Mouse (Mus musculus) midbrain, embryonic 15.5 days (tissue): Measurements from ENCODE around the gene Pop5. TPM values are rescaled to one million over a fixed set of nuclear protein-coding genes. Genes with fewer than 3 reads are reported as not detected.

Experiments used
- ATAC-seq: fragments of 200-750 bp; cut with Nextera tagmentation; replicated peaks from 2 replicates; pipeline ENCODE4 v1.8.0; 2017; ENCODE audit warnings: moderate TSS enrichment
- H3K27ac ChIP-seq: fragments of 300-500 bp; sonication (generic); 2 replicates; pipeline ENCODE4 v1.5.1; 2015; ENCODE audit warnings: mild to moderate bottlenecking, inconsistent platforms
- H3K27me3 ChIP-seq: fragments of 300-500 bp; sonication (generic); replicated peaks from 2 replicates; pipeline ENCODE4 v1.6.1; 2015; ENCODE audit warnings: inconsistent platforms
- H3K36me3 ChIP-seq: fragments of 300-500 bp; sonication (generic); replicated peaks from 2 replicates; pipeline ENCODE4 v1.6.1; 2015; ENCODE audit warnings: inconsistent platforms
- H3K4me1 ChIP-seq: fragments of 300-500 bp; sonication (generic); 2 replicates; pipeline ENCODE4 v1.6.1; 2015; ENCODE audit warnings: inconsistent platforms
- H3K4me2 ChIP-seq: fragments of 300-500 bp; sonication (generic); 2 replicates; pipeline ENCODE4 v1.6.1; 2015; ENCODE audit warnings: inconsistent platforms, mild to moderate bottlenecking, moderate library complexity
- H3K4me3 ChIP-seq: fragments of 300-500 bp; sonication (generic); 2 replicates; pipeline ENCODE4 v1.5.1; 2015; ENCODE audit warnings: mild to moderate bottlenecking, inconsistent platforms
- H3K9ac ChIP-seq: fragments of 300-500 bp; sonication (generic); 2 replicates; pipeline ENCODE4 v1.6.1; 2015; ENCODE audit warnings: mild to moderate bottlenecking, inconsistent platforms
- H3K9me3 ChIP-seq: fragments of 300-500 bp; sonication (generic); 2 replicates; pipeline ENCODE4 v1.6.1; 2016; ENCODE audit warnings: inconsistent platforms
- WGBS: fragments of 180-500 bp; shearing (Covaris S2); methylation state at CpG from one replicate; pipeline ENCODE4 v1.1.7; 2015; ENCODE audit warnings: mixed read lengths; 5-methylcytosine and 5-hydroxymethylcytosine counted together
- polyA plus RNA-seq: library from polyadenylated mRNA; unstranded; fragments of >200 nt; fragmentation: Nextera tagmentation; extraction: Ambion mirVana; gene quantifications from 2 replicates; pipeline ENCODE4 v1.2.1, GENCODE M21; 2015

The Pop5 gene
- polyA plus RNA-seq, 1 experiment from 2014 or later, result 93.6 TPM

DNA sequence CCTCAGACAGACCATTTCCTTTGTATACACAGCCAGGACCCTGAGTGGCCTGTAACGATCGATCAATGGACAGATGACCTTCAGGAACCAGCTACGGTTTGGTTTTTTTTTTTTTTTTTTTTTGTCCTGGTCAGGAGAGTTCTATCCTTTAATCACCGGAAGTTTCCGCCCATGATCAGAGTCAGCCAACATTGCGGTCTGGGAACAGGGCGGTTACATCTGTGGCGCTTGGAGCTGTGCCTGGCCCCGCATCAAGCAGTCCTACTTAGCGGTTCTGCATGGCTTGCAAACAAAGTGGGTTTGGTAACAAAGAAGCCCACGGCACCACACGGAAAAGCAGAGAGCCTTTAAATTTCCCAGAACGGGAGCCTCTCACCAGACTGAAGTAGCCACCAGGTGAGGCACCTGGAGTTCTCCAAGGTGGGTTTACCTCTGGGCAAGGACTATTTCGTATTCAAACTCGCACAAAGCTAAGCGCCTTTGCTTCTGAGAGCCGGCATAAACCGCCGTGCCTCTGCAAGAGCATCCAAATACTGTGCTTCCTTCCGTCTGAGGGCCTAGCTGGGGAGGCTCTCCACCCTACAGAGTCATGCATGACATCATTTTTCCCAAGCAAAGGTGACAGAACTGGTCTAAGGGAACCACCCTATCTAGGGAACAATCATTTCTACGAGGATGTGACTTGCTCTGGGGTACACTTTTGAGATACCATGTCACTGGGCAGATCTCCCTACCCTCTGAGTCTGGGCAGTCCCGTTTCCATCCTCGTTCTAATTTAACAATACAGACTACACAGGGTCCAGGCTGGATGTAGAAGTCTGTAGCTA lies 31.7 kb upstream of the Pop5 start:
- Histone ChIP-seq H3K27ac (peak overlapping the region; percentile 39; the same call in 1 of the 2 replicates), H3K9me3 (no peaks in the 10 kb centered on the region), H3K36me3 (no peaks in the 10 kb centered on the region), H3K27me3 (0 out of 2 replicates have a peak, but pooled peaks cover 5% of the 10 kb centered on the region), H3K4me3 (peak overlapping the region; percentile 15; the same call in 1 of the 2 replicates), H3K4me1 (peaks cover 19% of the 10 kb centered on the region), H3K4me2 (peak overlapping the region; percentile 48), H3K9ac (peak overlapping the region; percentile 23; the same call in 1 of the 2 replicates)
- 12% methylated on average over 23 of the region's 23 CpGs for WGBS
- ATAC-seq, result peak; percentile 50; the same call in 1 of the 2 replicates

DNA sequence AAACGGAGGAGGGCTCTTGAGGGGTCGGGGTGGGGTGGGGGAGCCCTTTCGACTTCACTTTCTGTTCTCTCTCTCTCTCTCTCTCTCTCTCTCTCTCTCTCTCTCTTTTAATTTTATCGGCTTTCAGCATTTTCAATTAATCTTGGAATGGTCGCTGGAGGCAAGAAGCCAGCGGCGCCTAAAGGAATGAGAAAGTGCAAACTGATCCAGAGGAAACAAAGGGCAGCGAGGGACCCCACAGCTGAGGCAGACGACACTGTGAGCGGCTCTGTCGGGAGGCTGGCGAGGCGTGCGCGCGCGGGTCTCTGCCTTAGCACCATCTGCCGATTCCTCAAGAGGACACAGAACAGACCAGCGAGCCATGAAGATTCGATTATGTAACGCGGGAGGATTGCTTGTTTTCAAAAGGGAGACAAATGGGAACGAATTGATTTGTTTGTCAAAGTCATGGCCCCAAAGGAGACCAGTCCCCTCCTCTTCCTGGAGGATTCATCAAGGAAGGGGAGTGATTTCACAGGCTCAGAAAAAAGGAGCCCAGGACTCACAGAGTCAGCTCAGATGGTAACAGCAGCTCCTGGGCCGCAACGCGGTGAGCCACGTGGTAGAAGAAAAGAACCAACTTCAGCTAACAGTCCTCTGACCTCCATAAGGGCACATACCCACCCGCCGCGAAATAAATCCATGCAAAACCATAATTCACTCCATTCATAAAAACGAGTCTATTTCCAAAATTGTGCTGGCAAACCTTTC lies 30.9 kb upstream of the Pop5 start:
- Histone ChIP-seq H3K4me3 (peak overlapping the region; percentile 15), H3K9me3 (no peaks in the 10 kb centered on the region), H3K36me3 (no peaks in the 10 kb centered on the region), H3K27ac (peak overlapping the region; percentile 39), H3K9ac (peak overlapping the region; percentile 23; the same call in 1 of the 2 replicates), H3K4me1 (peaks cover 19% of the 10 kb centered on the region), H3K27me3 (0 out of 2 replicates have a peak, but pooled peaks cover 5% of the 10 kb centered on the region), H3K4me2 (peak overlapping the region; percentile 48)
- ATAC-seq, result peak; percentile 81
- 2% methylated on average over 31 of the region's 31 CpGs for WGBS

DNA sequence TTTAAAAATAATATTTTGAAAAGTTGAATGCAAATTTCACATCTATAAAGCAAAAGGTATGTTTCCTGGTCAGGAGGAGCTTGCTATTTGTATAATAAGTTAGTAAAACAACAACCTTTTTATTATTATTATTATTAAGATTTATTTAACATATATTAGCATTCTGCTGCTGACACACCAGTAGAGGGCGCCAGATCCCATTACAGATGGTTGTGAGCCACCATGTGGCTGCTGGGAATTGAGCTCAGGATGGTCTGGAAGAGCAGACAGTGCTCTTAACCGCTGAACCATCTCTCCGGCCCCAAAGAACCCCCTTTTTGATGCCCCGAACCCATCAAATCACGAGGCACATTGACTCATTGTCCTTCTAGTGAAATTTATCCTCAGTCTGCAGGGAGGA lies 28.4 kb upstream of the Pop5 start:
- H3K27me3 ChIP-seq, result 0 out of 2 replicates have a peak, but pooled peaks cover 5% of the 10 kb centered on the region
- no peak overlapping the region for H3K9ac ChIP-seq
- no peaks in the 10 kb centered on the region for H3K36me3 ChIP-seq
- no peaks in the 10 kb centered on the region for H3K9me3 ChIP-seq
- H3K4me1 ChIP-seq, result peaks cover 19% of the 10 kb centered on the region
- H3K27ac ChIP-seq, result no peak overlapping the region
- H3K4me3 ChIP-seq, result no peak overlapping the region
- ATAC-seq, result no peak
- H3K4me2 ChIP-seq, result no peak overlapping the region
- 60% methylated on average over 5 of the region's 5 CpGs for WGBS

DNA sequence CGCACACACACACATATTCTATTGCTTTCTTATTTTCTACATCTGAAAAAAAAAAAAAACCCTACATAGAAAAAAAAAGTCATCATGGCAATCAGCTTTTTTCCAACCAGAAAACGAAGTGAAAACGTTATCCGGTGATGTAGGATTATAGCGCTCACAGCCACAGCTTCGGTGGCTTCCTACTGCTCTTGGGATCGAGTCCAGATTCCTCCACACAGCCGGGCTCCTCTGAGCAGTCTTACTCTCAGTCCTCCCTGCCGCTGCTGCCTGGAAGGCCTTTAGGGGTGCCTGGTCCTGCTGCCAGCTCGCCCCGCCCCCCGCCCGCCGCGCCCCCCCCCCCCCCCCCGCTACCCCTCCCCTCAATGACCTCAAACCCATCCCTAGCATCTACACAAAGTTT lies 27.7 kb upstream of the Pop5 start:
- H3K36me3 ChIP-seq, result no peaks in the 10 kb centered on the region
- 12% methylated on average over 9 of the region's 16 CpGs for WGBS
- H3K9ac ChIP-seq, result no peak overlapping the region
- H3K4me3 ChIP-seq, result no peak overlapping the region
- peaks cover 5% of the 10 kb centered on the region; the same call in 1 of the 2 replicates for H3K27me3 ChIP-seq
- no peak overlapping the region for H3K27ac ChIP-seq
- H3K4me1 ChIP-seq, result peaks cover 19% of the 10 kb centered on the region
- no peak overlapping the region for H3K4me2 ChIP-seq
- no peak for ATAC-seq
- no peaks in the 10 kb centered on the region for H3K9me3 ChIP-seq

DNA sequence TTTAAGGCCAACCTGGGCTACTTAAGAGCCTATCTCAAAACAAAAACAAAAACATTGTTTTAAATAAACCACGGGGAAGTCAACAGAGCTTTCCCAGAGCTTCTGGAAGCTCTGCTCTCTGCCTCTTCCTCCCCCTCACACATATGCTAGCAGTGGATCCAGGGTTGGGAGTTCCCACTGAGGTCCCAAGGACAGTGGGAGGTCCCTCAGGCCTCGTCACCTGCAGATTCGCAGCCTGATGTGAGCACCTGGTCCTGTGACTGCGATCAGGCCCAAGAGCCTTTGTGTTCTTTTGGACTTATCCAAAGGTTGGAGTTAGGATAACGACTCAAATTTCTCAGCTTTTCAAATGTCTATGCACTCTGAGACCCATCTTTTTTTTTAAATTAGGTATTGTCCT lies 27.0 kb upstream of the Pop5 start:
- Histone ChIP-seq H3K9me3 (no peaks in the 10 kb centered on the region), H3K27me3 (peaks cover 5% of the 10 kb centered on the region; the same call in 1 of the 2 replicates), H3K27ac (no peak overlapping the region), H3K4me2 (no peak overlapping the region), H3K36me3 (no peaks in the 10 kb centered on the region), H3K9ac (no peak overlapping the region), H3K4me3 (no peak overlapping the region), H3K4me1 (peaks cover 17% of the 10 kb centered on the region)
- no peak for ATAC-seq
- WGBS, result 75% methylated on average over 5 of the region's 5 CpGs

DNA sequence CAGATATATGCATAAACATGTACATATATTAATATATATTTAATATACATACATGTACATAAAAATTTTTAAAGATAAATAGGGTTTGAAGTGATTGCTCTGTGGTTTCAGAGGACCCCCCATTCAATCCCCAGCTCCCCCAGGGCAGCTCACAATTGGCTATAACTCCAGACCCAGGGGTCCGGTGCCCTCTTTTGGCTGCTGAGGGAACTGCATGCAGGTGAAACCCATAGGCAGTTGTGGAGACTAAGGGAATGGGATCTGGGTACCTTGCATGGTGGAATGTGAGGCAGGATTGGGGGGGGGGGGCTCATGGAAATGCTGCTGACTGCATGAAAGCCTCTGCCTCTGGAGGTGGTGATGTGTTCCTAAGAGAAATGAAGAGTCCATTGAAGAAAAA lies 25.3 kb upstream of the Pop5 start:
- H3K4me3 ChIP-seq, result no peak overlapping the region
- no peaks in the 10 kb centered on the region for H3K9me3 ChIP-seq
- no peak overlapping the region for H3K27ac ChIP-seq
- no peak overlapping the region for H3K9ac ChIP-seq
- H3K4me1 ChIP-seq, result peaks cover 3% of the 10 kb centered on the region
- ATAC-seq, result no peak
- peaks cover 5% of the 10 kb centered on the region; the same call in 1 of the 2 replicates for H3K27me3 ChIP-seq
- no peaks in the 10 kb centered on the region for H3K36me3 ChIP-seq
- WGBS, result 15% methylated on average over 1 of the region's 1 CpGs
- H3K4me2 ChIP-seq, result no peak overlapping the region

DNA sequence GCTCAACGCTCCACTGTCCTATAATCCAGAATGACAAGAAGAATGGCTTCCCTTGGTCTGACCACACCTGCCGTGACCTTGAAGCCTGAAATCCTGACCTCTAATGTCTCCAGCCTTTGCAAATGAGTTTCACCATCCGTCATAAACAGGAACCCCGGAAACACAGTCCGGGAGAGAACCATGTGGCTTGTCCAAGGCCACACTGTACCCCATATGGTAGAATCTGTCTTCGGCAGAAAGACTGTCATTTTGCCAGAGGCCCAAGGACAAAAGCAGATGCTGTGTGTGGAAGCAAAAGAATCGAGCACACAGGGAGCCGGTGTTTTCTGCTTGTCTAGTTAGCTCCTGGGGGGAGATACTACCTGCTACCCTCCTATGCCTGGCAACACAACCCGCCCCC lies 23.2 kb upstream of the Pop5 start:
- Histone ChIP-seq H3K27ac (no peak overlapping the region), H3K27me3 (peaks cover 5% of the 10 kb centered on the region; the same call in 1 of the 2 replicates), H3K4me1 (peaks cover 5% of the 10 kb centered on the region), H3K4me2 (no peak overlapping the region), H3K9ac (no peak overlapping the region), H3K36me3 (no peaks in the 10 kb centered on the region), H3K9me3 (no peaks in the 10 kb centered on the region), H3K4me3 (no peak overlapping the region)
- ATAC-seq, result no peak
- 75% methylated on average over 9 of the region's 9 CpGs for WGBS

DNA sequence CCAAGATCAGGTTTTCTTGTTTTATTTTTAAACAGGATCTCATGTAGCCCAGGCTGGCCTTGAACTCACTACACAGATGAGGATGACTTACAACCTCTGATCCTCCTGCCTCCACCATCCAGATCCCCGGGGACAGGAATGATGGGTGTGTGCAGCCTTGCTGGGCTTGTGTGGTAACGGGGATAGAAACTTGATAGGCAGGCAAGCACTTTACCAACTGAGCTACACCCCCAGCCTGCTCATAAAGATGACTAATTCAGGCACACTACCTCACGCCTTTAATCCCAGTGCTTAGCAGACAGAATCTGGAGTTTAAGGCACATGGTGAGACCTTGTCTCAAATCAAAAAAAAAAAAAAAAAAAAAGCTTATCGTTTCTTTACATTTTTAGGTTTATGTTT lies 22.8 kb upstream of the Pop5 start:
- peaks cover 5% of the 10 kb centered on the region for H3K4me1 ChIP-seq
- H3K9me3 ChIP-seq, result no peaks in the 10 kb centered on the region
- H3K9ac ChIP-seq, result no peak overlapping the region
- H3K36me3 ChIP-seq, result no peaks in the 10 kb centered on the region
- no peak overlapping the region for H3K4me3 ChIP-seq
- H3K27me3 ChIP-seq, result peaks cover 5% of the 10 kb centered on the region; the same call in 1 of the 2 replicates
- H3K27ac ChIP-seq, result no peak overlapping the region
- 65% methylated on average over 4 of the region's 4 CpGs for WGBS
- no peak for ATAC-seq
- H3K4me2 ChIP-seq, result no peak overlapping the region

DNA sequence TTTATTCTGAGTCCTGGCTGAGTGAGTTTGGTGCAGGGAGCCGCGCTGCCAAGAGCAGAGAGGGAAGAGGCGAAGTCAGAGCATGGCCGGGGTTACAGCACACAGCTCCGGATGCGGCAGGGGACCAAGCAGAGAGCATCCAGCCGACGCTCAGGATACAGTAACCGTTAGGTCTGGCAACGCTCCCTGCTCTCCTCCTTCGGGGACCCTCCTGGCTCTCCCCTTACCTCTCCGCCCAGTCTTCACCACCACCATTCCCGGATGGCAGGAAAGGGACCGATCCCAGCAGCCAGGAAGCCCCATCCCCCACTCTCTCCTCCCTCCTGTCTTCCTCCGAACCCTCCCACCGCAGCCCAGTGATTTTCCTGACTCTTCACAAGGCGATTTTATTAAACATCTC lies 20.8 kb upstream of the Pop5 start:
- H3K9ac ChIP-seq, result peak overlapping the region; percentile 73
- H3K4me2 ChIP-seq, result peak overlapping the region; percentile 87
- peak; percentile 69; the same call in 1 of the 2 replicates for ATAC-seq
- H3K9me3 ChIP-seq, result no peaks in the 10 kb centered on the region
- peak overlapping the region; percentile 52 for H3K4me3 ChIP-seq
- WGBS, result 0% methylated on average over 17 of the region's 17 CpGs
- H3K36me3 ChIP-seq, result no peaks in the 10 kb centered on the region
- H3K4me1 ChIP-seq, result peaks cover 5% of the 10 kb centered on the region
- H3K27ac ChIP-seq, result peak overlapping the region; percentile 64
- peaks cover 5% of the 10 kb centered on the region; the same call in 1 of the 2 replicates for H3K27me3 ChIP-seq

DNA sequence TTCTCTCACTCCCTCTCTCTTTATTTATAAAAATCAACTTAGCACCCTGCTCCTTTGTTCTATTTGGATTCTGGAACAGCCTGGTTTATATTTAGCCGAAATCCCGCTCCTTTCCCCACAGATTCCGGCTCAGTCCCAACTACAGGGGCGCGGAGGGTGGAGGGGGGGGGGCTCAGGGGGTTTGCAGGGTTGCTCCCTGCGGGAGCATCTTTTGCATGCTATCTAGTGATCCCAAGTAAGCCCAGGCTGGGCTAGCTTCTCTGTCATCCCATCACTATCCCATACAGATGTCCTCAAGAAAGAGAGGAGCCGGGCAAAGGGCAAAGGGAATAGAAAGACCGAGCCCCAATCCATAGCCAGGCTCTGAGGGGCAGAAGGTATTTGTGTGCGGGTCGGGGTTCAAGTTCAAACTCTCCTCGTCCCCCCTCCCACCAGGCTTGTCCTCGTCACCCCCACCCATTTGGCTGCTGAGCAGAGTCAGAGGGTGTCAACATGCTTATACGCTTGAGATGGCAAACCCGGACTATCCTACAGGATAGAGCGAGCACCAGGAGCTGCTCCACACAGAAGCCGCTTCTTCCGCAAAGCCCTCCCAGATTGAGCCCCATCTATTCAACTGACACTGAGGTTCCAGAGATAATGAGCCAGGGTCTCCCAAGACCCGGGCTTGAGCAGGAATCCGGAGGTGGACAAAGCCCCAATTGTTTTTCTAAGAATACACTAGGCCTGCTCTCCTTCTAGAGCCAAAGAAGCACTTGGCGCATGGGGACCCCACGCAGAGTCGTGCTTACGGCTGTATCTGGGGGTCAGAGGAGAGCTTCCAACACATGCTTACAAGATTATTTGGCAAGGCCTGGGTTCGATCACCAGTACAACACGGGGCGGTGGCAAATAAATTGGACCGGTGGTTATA lies 20.1 kb upstream of the Pop5 start:
- 13% methylated on average over 27 of the region's 27 CpGs for WGBS
- peak overlapping the region; percentile 73 for H3K9ac ChIP-seq
- ATAC-seq, result peak; percentile 68
- H3K4me2 ChIP-seq, result peak overlapping the region; percentile 87
- no peaks in the 10 kb centered on the region for H3K9me3 ChIP-seq
- H3K27ac ChIP-seq, result peak overlapping the region; percentile 64
- H3K4me1 ChIP-seq, result peaks cover 5% of the 10 kb centered on the region
- H3K27me3 ChIP-seq, result peaks cover 5% of the 10 kb centered on the region; the same call in 1 of the 2 replicates
- peak overlapping the region; percentile 52 for H3K4me3 ChIP-seq
- H3K36me3 ChIP-seq, result no peaks in the 10 kb centered on the region

DNA sequence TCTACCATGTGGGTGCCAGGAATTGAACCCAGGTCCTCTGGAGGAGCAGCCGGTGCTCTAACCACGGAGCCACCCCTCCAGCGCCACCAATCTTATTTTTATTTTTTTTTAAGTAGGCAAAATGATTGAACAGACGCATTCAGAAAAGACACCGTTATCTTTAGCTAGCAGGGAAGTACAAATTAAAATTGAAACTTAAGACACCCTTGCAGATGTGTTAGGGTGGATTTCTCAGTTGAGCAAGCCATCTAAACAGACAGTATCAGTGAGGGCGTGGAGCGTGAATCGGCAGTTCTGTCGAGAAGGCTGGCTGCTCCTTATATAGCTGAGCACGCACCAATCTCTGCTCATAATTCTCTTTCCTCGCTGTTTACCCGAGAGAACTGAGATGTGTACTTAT lies 17.6 kb upstream of the Pop5 start:
- Histone ChIP-seq H3K9me3 (no peaks in the 10 kb centered on the region), H3K36me3 (no peaks in the 10 kb centered on the region), H3K4me2 (no peak overlapping the region), H3K4me1 (peaks cover 5% of the 10 kb centered on the region), H3K9ac (no peak overlapping the region), H3K27ac (no peak overlapping the region), H3K27me3 (no peaks in the 10 kb centered on the region), H3K4me3 (no peak overlapping the region)
- 92% methylated on average over 12 of the region's 12 CpGs for whole genome bisulfite sequencing
- ATAC-seq, result no peak
